Mouse (Mus musculus) left cerebral cortex, adult 9 months (tissue): ENCODE measurements around the gene Kcnq5.
"Not testable (repeated sequence)": the region's sequence is repeated elsewhere in the genome, so short reads cannot be mapped to it uniquely, and the experiment has no call there.

Experiments
- DNase-seq, 2 experiments: peaks; one replicate each; pipeline ENCODE4 v3.0.0; 2022; ENCODE audit warnings: low spot score in 2 of 2

Gene Kcnq5

GRCm38 (mm10) chr1:21486266-21486665 lies 475.5 kb downstream of the Kcnq5 start:
- DNase-seq = no peak

DNA sequence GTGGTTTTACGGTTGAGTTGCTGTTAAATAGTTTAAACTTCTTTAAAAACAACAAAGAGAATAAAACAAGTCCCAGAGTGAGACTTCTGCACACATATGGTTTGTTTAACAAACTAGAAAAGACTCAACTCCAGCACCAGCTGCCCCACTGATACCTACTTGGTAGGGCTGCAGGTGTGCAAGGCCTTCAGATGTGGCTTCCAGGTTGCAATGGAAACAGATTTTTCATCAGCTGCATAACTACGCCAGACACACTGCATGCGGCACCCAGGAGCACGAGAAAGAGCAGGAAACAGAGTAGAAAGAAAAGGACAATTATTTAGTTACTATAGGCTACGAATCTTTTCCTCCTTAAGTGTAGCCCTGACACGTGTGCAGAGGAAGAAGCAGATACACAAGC lies 492.4 kb downstream of the Kcnq5 start:
- no peak for DNase-seq

DNA sequence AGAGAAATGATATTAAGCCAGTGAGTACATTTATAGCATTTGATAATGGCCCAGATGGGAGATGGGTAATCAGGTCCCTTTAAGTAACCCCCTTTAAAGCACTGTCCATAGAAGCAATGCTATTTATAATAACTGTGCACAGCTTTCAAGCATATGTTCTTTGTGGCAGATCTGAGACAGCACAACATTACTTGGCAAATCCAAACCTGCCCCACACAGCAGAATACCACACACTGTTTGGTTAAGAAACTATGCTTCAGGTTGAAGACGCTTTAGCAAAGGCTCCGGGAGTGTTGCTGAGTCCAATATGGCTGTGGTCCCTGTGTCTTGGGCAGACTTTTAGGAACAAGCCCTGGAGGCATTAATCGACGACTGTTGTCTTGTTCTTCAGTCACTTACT lies 495.3 kb downstream of the Kcnq5 start:
- peak in 1 of 2 experiments; percentile 60 for DNase-seq

DNA sequence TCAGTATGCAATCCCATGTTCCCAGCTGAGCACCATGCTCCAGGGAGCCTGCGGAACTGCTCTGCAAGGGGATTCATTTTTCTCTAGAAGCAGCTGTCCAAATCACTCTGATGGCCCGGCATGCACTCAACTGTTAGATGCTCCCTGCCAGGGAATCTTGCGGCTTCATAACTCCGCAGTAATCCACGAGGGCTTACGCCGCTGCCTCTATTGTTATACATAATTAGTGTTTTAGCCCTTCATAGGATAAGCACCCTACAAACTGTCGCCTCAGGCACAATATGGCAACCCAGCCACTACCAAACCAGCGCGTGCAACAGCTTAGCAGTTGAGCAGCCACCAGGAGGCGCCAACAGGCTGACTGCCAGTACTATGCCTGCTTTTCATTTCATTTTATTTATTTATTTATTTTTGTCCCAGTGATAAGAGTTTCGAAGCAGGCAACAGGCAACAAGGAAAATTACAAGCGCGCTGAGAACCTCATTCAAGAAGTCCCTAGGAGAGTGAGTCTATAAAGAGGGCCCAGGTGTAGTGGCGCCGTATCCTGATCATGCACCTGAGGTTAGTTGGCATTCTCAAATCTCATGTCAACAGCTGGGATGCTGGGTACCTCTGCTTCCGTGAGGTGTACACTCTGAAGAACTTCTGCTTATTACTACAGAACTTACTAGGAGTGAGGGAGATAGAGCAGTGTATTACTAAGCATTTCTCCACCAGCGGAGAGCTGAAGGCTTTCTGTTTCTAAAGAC lies 500.6 kb downstream of the Kcnq5 start:
- DNase-seq = peak; percentile 22 to 54

DNA sequence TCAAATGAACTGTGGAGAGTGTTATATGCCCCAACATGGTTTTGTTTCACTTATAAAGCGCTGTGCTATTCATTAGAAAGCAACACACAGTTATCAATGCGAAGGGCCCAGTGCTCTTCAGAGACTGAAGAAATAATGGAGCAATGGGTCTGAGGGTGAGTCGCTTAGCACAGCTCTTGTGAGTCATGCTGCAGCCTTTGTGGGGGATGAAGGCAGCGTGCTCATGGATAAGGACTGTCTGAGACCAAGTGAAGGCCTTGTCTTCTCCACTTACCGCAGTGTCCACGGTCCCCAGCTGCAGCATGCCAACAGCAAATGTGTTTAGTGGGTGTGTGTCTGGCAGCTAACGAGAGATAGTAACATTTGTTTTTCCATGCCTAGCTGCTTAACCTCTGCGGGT lies 503.2 kb downstream of the Kcnq5 start:
- DNase-seq = peak in 1 of 2 experiments; percentile 20

GRCm38 (mm10) chr1:21455971-21456370 lies 505.8 kb downstream of the Kcnq5 start:
- DNase-seq = no peak

- DNase-seq = no peak
Observed at GRCm38 (mm10) chr1:21448227-21448626, 513.5 kb downstream of the Kcnq5 start.

DNA sequence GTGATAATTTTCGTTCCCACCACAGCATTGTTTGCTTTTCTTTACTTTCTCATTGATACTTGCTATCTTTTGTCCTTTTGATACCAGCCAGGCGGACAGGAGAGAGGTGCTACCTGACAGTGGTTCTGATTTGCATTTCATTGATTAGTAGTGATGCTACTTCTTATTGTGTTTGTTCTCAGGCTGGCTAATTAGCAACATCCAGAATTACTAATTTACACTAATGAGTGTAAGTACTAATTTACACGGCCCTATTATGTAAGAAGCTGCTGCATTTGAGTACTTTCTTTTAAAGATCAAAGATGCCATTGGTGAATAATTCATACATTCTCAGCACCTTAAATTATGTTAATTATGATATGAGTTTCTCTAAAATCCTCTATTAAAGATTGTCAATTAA lies 525.0 kb downstream of the Kcnq5 start:
- DNase-seq = no peak

- no peak for DNase-seq
Observed at GRCm38 (mm10) chr1:21434853-21435252, 526.9 kb downstream of the Kcnq5 start.

- no peak for DNase-seq
Observed at GRCm38 (mm10) chr1:21431666-21432065, 530.1 kb downstream of the Kcnq5 start.

- no peak for DNase-seq
Observed at GRCm38 (mm10) chr1:21428079-21428478, 533.7 kb downstream of the Kcnq5 start.

GRCm38 (mm10) chr1:21425654-21426053 lies 536.1 kb downstream of the Kcnq5 start:
- DNase-seq = no peak

- DNase-seq = peak in 1 of 2 experiments; percentile 59
Observed at GRCm38 (mm10) chr1:21419370-21419769, 542.4 kb downstream of the Kcnq5 start.

DNA sequence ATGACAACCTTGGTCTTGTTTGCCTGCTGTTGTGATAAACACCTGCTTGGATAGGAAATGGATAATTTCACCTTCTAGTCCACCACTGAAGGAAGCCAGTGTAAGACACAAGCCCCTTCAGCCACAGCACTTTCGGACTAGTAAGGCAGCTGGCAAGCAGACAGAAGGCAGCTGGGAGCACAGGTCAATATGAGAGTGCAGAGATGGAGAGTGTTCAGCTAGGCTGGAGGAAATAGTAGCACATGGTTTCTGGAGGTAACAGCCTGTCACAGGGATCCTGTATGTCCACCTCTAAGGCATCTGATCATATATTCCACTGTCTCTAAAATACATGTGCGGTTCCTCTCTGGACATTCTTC lies 549.6 kb downstream of the Kcnq5 start:
- no peak for DNase-seq

DNA sequence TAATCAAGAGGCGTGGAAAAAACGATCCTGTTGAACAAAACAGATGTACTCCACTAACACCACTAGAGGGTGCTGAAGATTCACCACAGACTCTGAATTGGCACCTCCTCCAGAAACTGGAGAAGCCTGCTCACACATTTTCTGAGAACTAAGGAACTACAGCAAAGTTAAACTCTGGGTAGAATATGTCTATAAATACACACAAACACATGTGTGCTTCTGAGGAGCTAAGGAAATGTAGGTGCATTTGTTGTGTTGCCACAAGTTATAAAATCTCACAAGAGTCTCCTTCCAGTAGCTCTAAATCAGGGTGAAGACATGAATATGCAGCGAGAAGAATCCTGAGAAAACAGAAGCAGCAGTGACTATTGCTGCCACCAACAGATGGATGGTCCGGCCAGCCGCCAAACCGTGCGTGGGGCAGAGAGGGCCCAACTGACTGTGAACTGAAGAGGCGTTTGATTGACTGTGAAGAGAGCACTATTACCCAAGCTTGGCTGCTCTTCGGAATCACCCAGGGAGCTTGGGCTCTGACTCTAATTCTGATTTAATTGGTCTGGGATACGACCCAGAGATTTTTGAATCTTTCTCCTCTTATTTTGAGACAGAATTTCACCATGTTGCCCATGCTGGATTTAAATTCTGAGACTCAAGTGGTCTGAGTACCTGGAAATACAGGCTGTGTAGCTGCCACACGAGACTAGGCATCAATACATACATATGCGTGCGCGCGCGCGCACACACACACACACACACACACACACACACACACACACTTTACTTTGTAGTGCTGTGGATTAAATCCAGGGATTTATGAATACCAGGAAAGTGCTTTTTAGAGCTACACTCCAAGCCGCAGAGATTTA lies 550.2 kb downstream of the Kcnq5 start:
- peak; percentile 75 to 85 for DNase-seq

DNA sequence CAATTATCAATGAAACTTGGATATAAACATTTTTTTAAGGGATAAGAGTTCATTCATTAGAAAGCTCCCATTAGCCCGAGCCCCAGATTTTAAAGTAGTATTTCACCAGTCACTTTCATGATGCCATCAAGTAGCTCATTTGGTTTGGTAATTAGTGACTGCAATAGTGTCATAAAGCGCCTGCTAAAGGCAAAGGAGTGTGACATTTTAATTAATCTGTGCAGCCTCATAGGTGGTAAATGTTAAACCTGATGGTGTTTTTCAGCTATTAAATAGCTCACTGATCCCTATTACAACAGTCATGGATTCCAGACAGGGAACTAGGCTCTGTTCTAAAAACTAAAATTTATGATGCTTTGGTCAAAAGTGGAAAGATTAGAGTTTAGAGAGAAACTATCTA lies 554.5 kb downstream of the Kcnq5 start:
- no peak for DNase-seq

GRCm38 (mm10) chr1:21402804-21403203 lies 558.9 kb downstream of the Kcnq5 start:
- DNase-seq = no peak

DNA sequence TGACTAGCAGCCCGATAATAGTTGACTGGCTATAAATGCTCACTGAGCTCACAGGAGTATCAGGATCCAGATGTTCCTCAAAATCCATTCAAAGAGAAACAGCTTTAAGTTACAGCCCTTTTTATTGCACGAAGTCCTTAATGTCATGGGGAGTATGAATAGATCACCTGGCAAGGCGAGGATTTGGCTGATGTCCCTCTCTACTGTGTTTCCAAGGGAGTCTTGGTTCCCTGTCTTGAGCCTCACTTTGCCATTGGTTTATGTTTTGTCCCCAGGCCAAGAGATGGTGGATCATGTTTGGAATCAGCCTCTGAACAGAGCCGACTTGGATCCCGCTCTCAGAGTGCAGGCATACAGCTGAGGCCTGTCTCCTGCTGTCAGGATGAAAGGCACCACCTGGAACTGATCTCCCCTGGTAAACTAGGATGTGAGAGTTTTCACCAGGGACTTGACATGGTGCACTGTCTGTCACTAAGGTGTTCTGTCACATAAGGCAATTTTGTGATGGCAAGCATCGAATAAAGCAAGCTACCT lies 570.5 kb downstream of the Kcnq5 start:
- DNase-seq = no peak

- DNase-seq = no peak
Observed at GRCm38 (mm10) chr1:21383256-21383655, 578.5 kb downstream of the Kcnq5 start, which contains the start of gene Khdc1b. Gene Khdc1b (plus strand): TSS chr1:21383556.

DNA sequence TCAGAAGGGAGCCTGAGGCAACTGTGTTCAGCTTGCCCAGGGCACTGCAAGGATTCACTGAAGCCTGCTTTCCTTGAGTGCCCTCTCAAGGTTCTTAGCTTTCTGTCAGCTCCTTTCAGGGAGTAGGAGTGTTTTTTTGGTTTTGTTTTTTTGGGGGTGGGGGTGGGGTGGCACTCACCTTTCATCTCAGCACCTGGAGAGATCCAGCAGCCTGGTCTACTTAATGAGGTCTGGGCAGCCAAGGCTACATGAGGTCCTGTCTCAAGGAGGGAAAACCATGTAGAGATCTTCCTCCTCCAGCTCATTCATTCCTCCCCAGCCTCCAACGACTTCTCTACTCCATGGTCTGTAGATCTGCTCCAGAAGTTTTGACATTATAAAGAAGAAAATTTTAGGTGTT lies 593.7 kb downstream of the Kcnq5 start, which contains the start of gene Khdc1c:
Gene Khdc1c, plus strand, starts transcription at position 301 of the 400 bp plus-strand sequence.
- not testable (repeated sequence) for DNase-seq

- no peak for DNase-seq
Observed at GRCm38 (mm10) chr1:21349341-21349740, 612.4 kb downstream of the Kcnq5 start, which contains the start of gene Khdc1a. Gene Khdc1a (plus strand): TSS chr1:21349641.
